Mouse (Mus musculus) mature B cell (primary cell): Measurements from ENCODE around the gene Cgnl1.

Experiments used
- in situ Hi-C: fragments of 300-500 bp; cut with MboI; formaldehyde crosslinking; loops from 2 replicates; pipeline ENCODE4 v1.14.3; 2019

Cgnl1 gene

GRCm38 (mm10) chr9:71578896-71579564 is 192.4 kb downstream of the Cgnl1 start:
- in situ Hi-C loops = no loop called here
